Mouse (Mus musculus): ENCODE results near the gene Sult6b2. TPM values are rescaled to one million over a fixed set of nuclear protein-coding genes. Genes with fewer than 3 reads are reported as not detected.

The Sult6b2 gene
- polyA plus RNA-seq, 1 experiment from 2014 or later: not detected

DNA sequence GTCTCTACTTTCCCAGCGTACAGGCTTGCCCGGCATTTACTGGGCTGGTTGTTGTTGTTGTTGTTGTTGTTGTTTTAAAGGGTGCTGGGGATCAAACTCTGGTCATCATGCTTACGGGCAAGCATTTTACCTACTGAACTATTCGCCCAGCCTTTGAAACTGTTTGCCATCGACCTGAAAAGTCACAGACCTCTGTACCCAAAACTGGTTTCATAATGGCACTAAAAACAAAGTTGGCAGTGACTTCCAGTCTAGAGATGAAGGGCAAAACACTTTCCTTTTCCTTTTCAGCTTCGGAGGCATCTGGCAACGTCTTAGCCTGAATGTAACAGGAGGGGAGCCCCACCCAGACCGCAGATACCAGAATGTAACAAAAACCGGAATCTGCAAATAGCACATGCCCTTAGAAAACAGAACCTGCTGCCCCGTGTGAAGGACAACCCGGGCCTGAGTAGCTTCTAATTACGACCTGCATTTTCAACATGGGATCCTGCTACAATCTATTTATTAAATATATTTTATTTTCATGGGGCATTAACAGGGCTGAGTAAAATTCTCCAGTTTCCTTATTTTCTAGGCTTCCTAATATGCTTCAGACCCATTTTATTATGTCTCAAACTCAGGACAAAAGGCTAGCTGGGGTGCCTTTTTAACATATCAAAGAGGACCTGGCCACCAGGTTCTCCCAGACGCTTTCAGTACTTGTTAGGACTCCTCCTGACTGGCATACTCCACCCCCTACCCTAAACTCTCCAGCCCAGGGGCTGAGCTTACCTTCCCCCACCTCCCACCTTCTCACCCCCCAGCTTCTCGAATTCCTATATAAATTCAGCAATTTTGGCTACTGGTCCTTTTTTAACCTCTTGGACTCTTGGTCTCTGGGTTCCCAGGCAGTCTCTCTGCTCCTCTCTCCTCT, 51.7 kb downstream of the Sult6b2 start:
- no peak for DNase-seq
- H3K4me2 ChIP-seq (ENCODE audit: low read depth, low read length): no peak overlapping the region
- 30% methylated on average over 14 of the region's 14 CpGs for WGBS (ENCODE audit: insufficient replicate concordance)

DNA sequence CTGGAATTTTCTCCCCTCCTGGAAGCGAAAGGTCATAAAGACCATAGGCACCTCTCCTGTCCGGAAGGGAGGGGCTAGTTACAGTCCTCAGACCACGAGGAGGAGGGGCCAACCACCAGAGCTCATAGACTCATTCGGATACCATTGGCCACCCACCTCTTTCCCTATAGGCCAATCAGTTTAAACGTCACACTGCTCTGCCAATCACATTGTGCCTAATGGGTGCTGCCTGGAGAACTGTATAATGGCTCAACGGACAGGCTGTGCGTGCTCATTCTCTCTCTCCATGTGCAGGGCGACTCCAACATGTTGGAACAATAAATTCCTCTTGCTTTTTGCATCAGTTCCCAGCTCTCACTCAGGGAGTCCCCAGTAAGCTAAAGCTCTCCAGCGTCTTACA, 52.9 kb downstream of the Sult6b2 start:
- H3K4me3 ChIP-seq (ENCODE audit: low read depth, low read length): no peak overlapping the region
- no peak overlapping the region for H3K27ac ChIP-seq (ENCODE audit: low read depth)
- no peak overlapping the region for H3K4me2 ChIP-seq (ENCODE audit: low read depth, low read length)
- H3K9ac ChIP-seq (replicated peaks): no peak overlapping the region
- H3K36me3 ChIP-seq (replicated peaks; ENCODE audit: insufficient read depth, low read length): no peaks in the 10 kb centered on the region
- H3K4me1 ChIP-seq (ENCODE audit: insufficient read depth): peaks cover 13% of the 10 kb centered on the region
- no peak for TF ChIP-seq CTCF (IDR thresholded peaks at IDR 0.05; ENCODE audit: low read depth)
- no peak for TF ChIP-seq EP300 (IDR thresholded peaks at IDR 0.05; ENCODE audit: low read depth)
- ATAC-seq (no peak), DNase-seq (no peak)
- H3K27me3 ChIP-seq (ENCODE audit: insufficient read depth, low read length): no peaks in the 10 kb centered on the region
- 69% methylated on average over 9 of the region's 9 CpGs for WGBS (ENCODE audit: insufficient replicate concordance)
- no peaks in the 10 kb centered on the region for H3K9me3 ChIP-seq (ENCODE audit: low read length)

More for the DNA sequence above, 51.7 kb downstream of the Sult6b2 start:
- no peak for ATAC-seq
- H3K9ac ChIP-seq (replicated peaks): no peak overlapping the region
- H3K4me1 ChIP-seq (ENCODE audit: insufficient read depth): peaks cover 13% of the 10 kb centered on the region
- H3K27me3 ChIP-seq (ENCODE audit: insufficient read depth, low read length): no peaks in the 10 kb centered on the region
- peak overlapping the region; percentile 46; the same call in 1 of the 2 replicates for H3K27ac ChIP-seq (ENCODE audit: low read depth)
- H3K36me3 ChIP-seq (replicated peaks; ENCODE audit: insufficient read depth, low read length): no peaks in the 10 kb centered on the region
- H3K9me3 ChIP-seq (ENCODE audit: low read length): no peaks in the 10 kb centered on the region
- no peak overlapping the region for H3K4me3 ChIP-seq (ENCODE audit: low read depth, low read length)
- TF ChIP-seq EP300 (IDR thresholded peaks at IDR 0.05; ENCODE audit: low read depth) (peak; percentile 15; the same call in 1 of the 2 replicates), CTCF (IDR thresholded peaks at IDR 0.05; ENCODE audit: low read depth) (no peak)

DNA sequence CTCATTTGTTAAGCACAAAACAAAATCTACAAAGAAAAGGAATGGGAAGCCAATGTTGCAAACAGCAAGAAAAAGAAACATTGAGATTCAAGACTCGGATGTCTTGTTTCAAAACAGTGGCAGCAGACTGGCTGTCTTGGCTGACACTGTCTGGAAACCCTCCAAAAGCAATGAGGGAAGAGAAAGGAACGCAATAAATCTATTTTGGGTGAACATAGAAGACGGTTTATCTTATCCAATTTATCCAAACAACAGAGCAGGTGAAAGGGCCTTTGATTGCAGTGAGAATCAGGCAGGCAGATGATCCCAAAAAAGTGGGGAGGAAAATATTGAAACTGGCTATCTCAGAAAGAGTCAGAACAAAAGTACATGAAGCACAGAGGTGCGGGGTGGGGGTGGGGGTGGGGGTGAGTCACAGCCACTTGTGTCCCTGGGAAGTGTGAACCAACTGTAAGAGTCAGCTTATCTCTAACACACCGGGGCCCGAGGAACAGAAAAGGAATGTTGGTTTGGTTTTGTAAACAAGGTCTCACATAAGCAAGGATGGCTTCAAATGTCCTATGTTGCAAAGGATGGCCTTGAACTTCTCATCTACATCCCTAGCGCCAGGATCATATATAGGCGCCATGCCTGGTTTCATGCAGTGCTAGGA, 56.1 kb downstream of the Sult6b2 start:
- Histone ChIP-seq H3K9me3 (ENCODE audit: low read length) (no peaks in the 10 kb centered on the region), H3K9ac (replicated peaks) (no peak overlapping the region), H3K4me3 (ENCODE audit: low read depth, low read length) (no peak overlapping the region), H3K27ac (ENCODE audit: low read depth) (no peak overlapping the region), H3K4me2 (ENCODE audit: low read depth, low read length) (no peak overlapping the region), H3K27me3 (ENCODE audit: insufficient read depth, low read length) (no peaks in the 10 kb centered on the region), H3K36me3 (replicated peaks; ENCODE audit: insufficient read depth, low read length) (no peaks in the 10 kb centered on the region), H3K4me1 (ENCODE audit: insufficient read depth) (peaks cover 10% of the 10 kb centered on the region)
- WGBS (ENCODE audit: insufficient replicate concordance): 41% methylated on average over 8 of the region's 8 CpGs
- DNase-seq: no peak
- TF ChIP-seq CTCF (IDR thresholded peaks at IDR 0.05; ENCODE audit: low read depth): no peak
- no peak for TF ChIP-seq EP300 (IDR thresholded peaks at IDR 0.05; ENCODE audit: low read depth)
- no peak for ATAC-seq

- Histone ChIP-seq H3K4me3 (ENCODE audit: low read depth, low read length) (no peak overlapping the region), H3K9ac (replicated peaks) (no peak overlapping the region), H3K36me3 (replicated peaks; ENCODE audit: insufficient read depth, low read length) (no peaks in the 10 kb centered on the region), H3K27ac (ENCODE audit: low read depth) (no peak overlapping the region), H3K4me2 (ENCODE audit: low read depth, low read length) (0 out of 2 replicates have a peak overlapping the region, but pooled peaks have one; percentile 19), H3K4me1 (ENCODE audit: insufficient read depth) (peaks cover 9% of the 10 kb centered on the region), H3K27me3 (ENCODE audit: insufficient read depth, low read length) (no peaks in the 10 kb centered on the region), H3K9me3 (ENCODE audit: low read length) (no peaks in the 10 kb centered on the region)
- 35% methylated on average over 2 of the region's 2 CpGs for WGBS (ENCODE audit: insufficient replicate concordance)
- no peak for DNase-seq
- peak; percentile 59 for ATAC-seq
- TF ChIP-seq CTCF (IDR thresholded peaks at IDR 0.05; ENCODE audit: low read depth): no peak
- no peak for TF ChIP-seq EP300 (IDR thresholded peaks at IDR 0.05; ENCODE audit: low read depth)
These were observed 57.1 kb downstream of the Sult6b2 start for GRCm38 (mm10) chr6:142747165-142747564.

DNA sequence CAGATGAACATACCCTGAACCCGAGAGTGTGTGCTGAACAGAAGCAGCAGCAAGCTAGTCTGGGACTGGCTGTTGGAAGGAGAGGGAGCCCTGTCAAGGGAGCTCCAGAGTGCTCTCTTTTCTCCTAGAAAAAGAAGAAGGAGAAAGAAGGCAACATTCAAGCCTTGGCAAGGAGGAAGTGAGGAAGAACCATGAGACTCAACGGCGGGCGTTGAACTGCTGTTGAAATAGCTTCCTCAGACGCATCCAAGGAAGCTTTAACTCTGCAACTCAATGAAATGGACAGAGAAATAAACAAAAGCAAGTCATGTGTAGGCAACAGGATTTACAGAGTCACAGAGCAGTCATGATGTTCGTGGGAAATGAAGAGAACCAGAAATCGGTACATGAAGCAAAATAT, 57.5 kb downstream of the Sult6b2 start:
- ATAC-seq: peak; percentile 43
- no peaks in the 10 kb centered on the region for H3K9me3 ChIP-seq (ENCODE audit: low read length)

GRCm38 (mm10) chr6:142745484-142745883, 58.8 kb downstream of the Sult6b2 start:
- Histone ChIP-seq H3K4me2 (ENCODE audit: low read depth, low read length) (no peak overlapping the region), H3K36me3 (replicated peaks; ENCODE audit: insufficient read depth, low read length) (no peaks in the 10 kb centered on the region), H3K4me3 (ENCODE audit: low read depth, low read length) (no peak overlapping the region), H3K9ac (replicated peaks) (no peak overlapping the region), H3K9me3 (ENCODE audit: low read length) (no peaks in the 10 kb centered on the region), H3K4me1 (ENCODE audit: insufficient read depth) (peaks cover 5% of the 10 kb centered on the region), H3K27ac (ENCODE audit: low read depth) (no peak overlapping the region), H3K27me3 (ENCODE audit: insufficient read depth, low read length) (no peaks in the 10 kb centered on the region)
- TF ChIP-seq CTCF (IDR thresholded peaks at IDR 0.05; ENCODE audit: low read depth) (no peak), EP300 (IDR thresholded peaks at IDR 0.05; ENCODE audit: low read depth) (no peak)
- 90% methylated on average over 5 of the region's 5 CpGs for WGBS (ENCODE audit: insufficient replicate concordance)
- ATAC-seq: no peak
- no peak for DNase-seq

More for the DNA sequence above, 57.5 kb downstream of the Sult6b2 start:
- no peak overlapping the region for H3K9ac ChIP-seq (replicated peaks)
- peak overlapping the region; percentile 70 for H3K27ac ChIP-seq (ENCODE audit: low read depth)
- peak overlapping the region; percentile 19 for H3K4me2 ChIP-seq (ENCODE audit: low read depth, low read length)
- no peak for DNase-seq
- H3K4me3 ChIP-seq (ENCODE audit: low read depth, low read length): no peak overlapping the region
- no peaks in the 10 kb centered on the region for H3K36me3 ChIP-seq (replicated peaks; ENCODE audit: insufficient read depth, low read length)
- TF ChIP-seq CTCF (IDR thresholded peaks at IDR 0.05; ENCODE audit: low read depth): no peak
- no peak for TF ChIP-seq EP300 (IDR thresholded peaks at IDR 0.05; ENCODE audit: low read depth)
- H3K27me3 ChIP-seq (ENCODE audit: insufficient read depth, low read length): no peaks in the 10 kb centered on the region
- peaks cover 5% of the 10 kb centered on the region for H3K4me1 ChIP-seq (ENCODE audit: insufficient read depth)
- WGBS (ENCODE audit: insufficient replicate concordance): 29% methylated on average over 7 of the region's 7 CpGs
